Mouse (Mus musculus) heart, adult 2 months (tissue): ENCODE measurements around the gene Ptpn1.

Source experiments
- CTCF ChIP-seq: fragments of 200-600 bp; IDR thresholded peaks from 2 replicates; pipeline ENCODE4 v1.8.1; 2022; ENCODE audit warnings: antibody characterized with exemption, mild to moderate bottlenecking, moderate library complexity
- POLR2A ChIP-seq: fragments of 200-500 bp; IDR thresholded peaks from 2 replicates; pipeline ENCODE4 v1.6.1; 2011; ENCODE audit warnings: mild to moderate bottlenecking, low read depth, low read length, control low read depth; ENCODE audit not compliant: insufficient read depth

DNA sequence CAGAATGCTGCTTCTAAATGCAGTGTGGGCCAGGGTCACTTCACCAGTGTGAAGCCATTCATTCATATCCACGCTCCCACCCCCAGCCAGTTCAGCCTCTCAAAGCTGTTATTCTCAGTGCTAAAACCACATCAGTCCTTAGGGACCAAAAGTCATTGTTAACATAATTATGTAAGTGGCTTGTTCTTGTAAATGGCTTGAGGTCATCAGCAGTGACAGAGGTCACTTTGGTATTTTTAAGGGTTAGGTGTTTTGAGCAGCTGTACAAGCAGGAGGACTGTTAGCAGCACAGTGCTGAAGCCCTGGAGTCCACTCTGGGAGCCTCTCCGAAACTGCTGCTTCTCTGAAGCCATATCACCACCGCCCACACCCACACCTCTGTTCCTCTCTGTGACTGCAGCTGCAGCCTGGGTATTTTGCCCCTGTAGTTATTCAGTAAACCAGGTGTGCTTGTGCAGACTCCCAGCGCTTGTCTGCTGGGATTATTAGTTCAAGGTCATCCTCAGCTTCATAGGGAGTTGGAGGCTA is 27.6 kb downstream of the Ptpn1 start:
- TF ChIP-seq POLR2A (no peak), CTCF (no peak)
